Mouse (Mus musculus): Measurements from ENCODE around the gene Trim47. TPM values are rescaled to one million over a fixed set of nuclear protein-coding genes. Genes with fewer than 3 reads are reported as not detected.

Gene Trim47
- polyA plus RNA-seq, 1 experiment, result 27.6 TPM

- no peak overlapping the region for H3K27ac ChIP-seq (ENCODE audit: control insufficient read depth, insufficient read depth, low read length)
- peaks cover 8% of the 10 kb centered on the region; the same call in 1 of the 2 replicates for H3K4me1 ChIP-seq (replicated peaks; ENCODE audit: control insufficient read depth, insufficient read depth, low read length)
- H3K27me3 ChIP-seq (ENCODE audit: control insufficient read depth, insufficient read depth, low read length), result peaks cover 7% of the 10 kb centered on the region; the same call in 1 of the 2 replicates
- H3K4me3 ChIP-seq (ENCODE audit: control insufficient read depth, insufficient read depth, low read length), result no peak overlapping the region
- WGBS, result 84% methylated on average over 2 of the region's 2 CpGs
- DNase-seq, result no peak
- no peak for TF ChIP-seq POLR2A (IDR thresholded peaks at IDR 0.05; ENCODE audit: control insufficient read depth, extremely low read depth, insufficient read depth, low read length, poor library complexity)
- no peak for TF ChIP-seq CTCF (IDR thresholded peaks at IDR 0.05; ENCODE audit: borderline replicate concordance, control insufficient read depth, extremely low read depth, insufficient read depth, low read length, poor library complexity)
- H3K36me3 ChIP-seq (ENCODE audit: control insufficient read depth, insufficient read depth, low read length), result no peaks in the 10 kb centered on the region
These were observed 21.9 kb downstream of the Trim47 start for GRCm38 (mm10) chr11:116105065-116105464.

DNA sequence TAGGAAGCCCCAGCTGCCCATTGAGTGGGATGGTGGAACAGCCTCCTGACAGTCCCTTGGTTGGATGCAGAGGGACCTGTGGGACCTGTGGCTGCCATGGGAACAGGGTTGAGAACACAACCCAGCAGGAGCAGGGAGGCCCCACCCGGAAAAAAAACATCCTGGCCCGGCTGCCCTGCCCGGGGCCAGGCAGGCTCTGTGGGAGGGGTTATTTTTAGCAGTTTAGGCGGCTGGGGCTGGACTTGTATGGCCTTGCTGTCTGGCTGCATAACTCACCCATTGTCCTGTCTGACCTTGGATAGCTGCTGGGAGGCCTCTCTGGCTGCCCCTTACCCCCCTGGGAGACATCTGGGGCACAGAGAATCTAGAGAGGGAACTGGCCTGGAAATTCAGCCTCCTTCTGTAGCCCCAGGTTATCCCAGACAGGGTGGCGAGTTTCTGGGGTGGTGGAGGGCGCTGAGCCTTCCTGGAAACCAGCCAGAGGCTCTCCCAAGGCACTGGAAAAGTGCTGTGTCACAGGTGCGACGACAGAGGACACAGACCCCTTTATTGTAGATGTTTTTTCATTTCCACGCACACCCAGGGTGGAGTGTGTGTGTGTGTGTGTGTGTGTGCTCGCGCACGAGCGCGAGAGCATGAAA, 22.9 kb downstream of the Trim47 start:
- no peaks in the 10 kb centered on the region for H3K4me1 ChIP-seq (replicated peaks; ENCODE audit: control insufficient read depth, insufficient read depth, low read length)
- no peak overlapping the region for H3K4me3 ChIP-seq (ENCODE audit: control insufficient read depth, insufficient read depth, low read length)
- TF ChIP-seq CTCF (IDR thresholded peaks at IDR 0.05; ENCODE audit: borderline replicate concordance, control insufficient read depth, extremely low read depth, insufficient read depth, low read length, poor library complexity), result no peak
- no peak for TF ChIP-seq POLR2A (IDR thresholded peaks at IDR 0.05; ENCODE audit: control insufficient read depth, extremely low read depth, insufficient read depth, low read length, poor library complexity)
- H3K36me3 ChIP-seq (ENCODE audit: control insufficient read depth, insufficient read depth, low read length), result no peaks in the 10 kb centered on the region
- WGBS, result 46% methylated on average over 14 of the region's 14 CpGs
- no peak for DNase-seq
- no peak overlapping the region for H3K27ac ChIP-seq (ENCODE audit: control insufficient read depth, insufficient read depth, low read length)
- no peaks in the 10 kb centered on the region; the same call in 1 of the 2 replicates for H3K27me3 ChIP-seq (ENCODE audit: control insufficient read depth, insufficient read depth, low read length)

DNA sequence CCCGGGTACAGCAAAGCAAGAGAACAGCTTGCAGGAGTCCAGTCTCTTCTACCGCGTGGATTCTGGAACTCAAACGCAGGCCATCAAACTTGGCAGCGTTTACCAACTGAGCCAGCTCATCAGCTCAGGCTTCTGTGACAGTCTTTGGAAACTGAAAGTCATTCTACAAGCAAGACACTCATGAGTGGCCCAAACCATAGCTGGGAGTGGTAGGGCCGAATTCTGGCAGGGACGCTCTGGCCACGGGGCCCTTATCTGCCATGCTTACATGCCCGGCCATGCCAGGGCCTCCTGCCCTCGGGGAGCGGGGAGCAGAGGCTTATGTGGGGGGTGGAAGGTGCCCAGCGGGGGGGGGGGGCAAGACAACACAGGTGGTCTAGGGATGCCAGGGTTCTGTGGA, 23.4 kb downstream of the Trim47 start:
- Histone ChIP-seq H3K27me3 (ENCODE audit: control insufficient read depth, insufficient read depth, low read length) (no peaks in the 10 kb centered on the region; the same call in 1 of the 2 replicates), H3K27ac (ENCODE audit: control insufficient read depth, insufficient read depth, low read length) (no peak overlapping the region), H3K4me3 (ENCODE audit: control insufficient read depth, insufficient read depth, low read length) (no peak overlapping the region), H3K4me1 (replicated peaks; ENCODE audit: control insufficient read depth, insufficient read depth, low read length) (no peaks in the 10 kb centered on the region), H3K36me3 (ENCODE audit: control insufficient read depth, insufficient read depth, low read length) (no peaks in the 10 kb centered on the region)
- WGBS, result 76% methylated on average over 12 of the region's 12 CpGs
- no peak for DNase-seq
- TF ChIP-seq CTCF (IDR thresholded peaks at IDR 0.05; ENCODE audit: borderline replicate concordance, control insufficient read depth, extremely low read depth, insufficient read depth, low read length, poor library complexity) (no peak), POLR2A (IDR thresholded peaks at IDR 0.05; ENCODE audit: control insufficient read depth, extremely low read depth, insufficient read depth, low read length, poor library complexity) (no peak)

DNA sequence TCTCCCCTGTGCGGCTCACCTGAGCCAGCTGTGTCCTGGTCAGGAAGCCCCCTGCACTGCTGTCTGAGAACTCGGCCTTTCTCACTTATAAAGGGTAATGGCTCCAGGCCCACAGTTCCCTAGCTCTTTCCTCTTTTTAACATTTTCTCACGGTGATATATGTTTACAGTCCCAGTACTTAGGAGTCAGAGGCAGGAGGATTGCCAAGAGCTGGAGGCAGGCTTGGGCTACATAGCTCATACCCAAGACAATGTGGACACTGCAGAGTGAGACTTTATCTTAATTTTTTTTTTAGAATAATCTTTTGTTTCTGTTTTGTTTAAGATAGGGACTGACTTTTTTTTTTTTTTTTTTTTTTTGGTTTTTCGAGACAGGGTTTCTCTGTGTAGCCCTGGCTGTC, 24.5 kb downstream of the Trim47 start:
- H3K4me1 ChIP-seq (replicated peaks; ENCODE audit: control insufficient read depth, insufficient read depth, low read length), result no peaks in the 10 kb centered on the region

GRCm38 (mm10) chr11:116101931-116102381, 25.1 kb downstream of the Trim47 start:
- Histone ChIP-seq H3K4me1 (replicated peaks; ENCODE audit: control insufficient read depth, insufficient read depth, low read length) (no peaks in the 10 kb centered on the region), H3K4me3 (ENCODE audit: control insufficient read depth, insufficient read depth, low read length) (no peak overlapping the region)
- WGBS, result 55% methylated on average over 11 of the region's 11 CpGs

More for the DNA sequence above, 24.5 kb downstream of the Trim47 start:
- Histone ChIP-seq H3K27me3 (ENCODE audit: control insufficient read depth, insufficient read depth, low read length) (no peaks in the 10 kb centered on the region), H3K27ac (ENCODE audit: control insufficient read depth, insufficient read depth, low read length) (peak overlapping the region; percentile 13; the same call in 1 of the 2 replicates), H3K36me3 (ENCODE audit: control insufficient read depth, insufficient read depth, low read length) (no peaks in the 10 kb centered on the region), H3K4me3 (ENCODE audit: control insufficient read depth, insufficient read depth, low read length) (no peak overlapping the region)
- no peak for DNase-seq
- 45% methylated on average over 3 of the region's 4 CpGs for WGBS
- no peak for TF ChIP-seq POLR2A (IDR thresholded peaks at IDR 0.05; ENCODE audit: control insufficient read depth, extremely low read depth, insufficient read depth, low read length, poor library complexity)
- no peak for TF ChIP-seq CTCF (IDR thresholded peaks at IDR 0.05; ENCODE audit: borderline replicate concordance, control insufficient read depth, extremely low read depth, insufficient read depth, low read length, poor library complexity)

GRCm38 (mm10) chr11:116100839-116101238, 26.2 kb downstream of the Trim47 start:
- Histone ChIP-seq H3K4me1 (replicated peaks; ENCODE audit: control insufficient read depth, insufficient read depth, low read length) (no peaks in the 10 kb centered on the region), H3K4me3 (ENCODE audit: control insufficient read depth, insufficient read depth, low read length) (no peak overlapping the region), H3K27ac (ENCODE audit: control insufficient read depth, insufficient read depth, low read length) (no peak overlapping the region), H3K27me3 (ENCODE audit: control insufficient read depth, insufficient read depth, low read length) (no peaks in the 10 kb centered on the region), H3K36me3 (ENCODE audit: control insufficient read depth, insufficient read depth, low read length) (no peaks in the 10 kb centered on the region)
- no peak for TF ChIP-seq POLR2A (IDR thresholded peaks at IDR 0.05; ENCODE audit: control insufficient read depth, extremely low read depth, insufficient read depth, low read length, poor library complexity)
- no peak for TF ChIP-seq CTCF (IDR thresholded peaks at IDR 0.05; ENCODE audit: borderline replicate concordance, control insufficient read depth, extremely low read depth, insufficient read depth, low read length, poor library complexity)
- 92% methylated on average over 7 of the region's 7 CpGs for WGBS
- DNase-seq, result no peak

More at GRCm38 (mm10) chr11:116101931-116102381, 25.1 kb downstream of the Trim47 start:
- Histone ChIP-seq H3K36me3 (ENCODE audit: control insufficient read depth, insufficient read depth, low read length) (no peaks in the 10 kb centered on the region), H3K27ac (ENCODE audit: control insufficient read depth, insufficient read depth, low read length) (peak overlapping the region; percentile 13; the same call in 1 of the 2 replicates), H3K27me3 (ENCODE audit: control insufficient read depth, insufficient read depth, low read length) (no peaks in the 10 kb centered on the region)
- no peak for TF ChIP-seq CTCF (IDR thresholded peaks at IDR 0.05; ENCODE audit: borderline replicate concordance, control insufficient read depth, extremely low read depth, insufficient read depth, low read length, poor library complexity)
- no peak for DNase-seq

All from thymus, adult 2 months (tissue).